Mouse (Mus musculus) CH12.LX (cell line): Measurements from ENCODE around the gene Slf1.
A peak's percentile ranks its signal among the peaks of the same experiment; 100 is the strongest.

ENCODE experiments used
- CTCF ChIP-seq, 2 experiments: IDR thresholded peaks in 1 of 2; conservative IDR thresholded peaks in 1 of 2; 2 replicates each; pipeline ENCODE4 v1.5.1; 2011 to 2012; ENCODE audit warnings: low read depth in 2 of 2, low read length in 2 of 2, improper control_type of control experiment in 1 of 2, inconsistent platforms in 1 of 2, mild to moderate bottlenecking in 1 of 2, moderate library complexity in 1 of 2
- ELF1 ChIP-seq: IDR thresholded peaks from 2 replicates; pipeline ENCODE4 v1.6.1; 2014; ENCODE audit warnings: low read depth, mild to moderate bottlenecking, inconsistent platforms, low read length, improper control_type of control experiment
- EP300 ChIP-seq: IDR thresholded peaks from 2 replicates; pipeline ENCODE4 v1.6.1; 2011; ENCODE audit warnings: low read length, improper control_type of control experiment
- ETS1 ChIP-seq: conservative IDR thresholded peaks from 2 replicates; pipeline ENCODE4 v1.6.1; 2012; ENCODE audit warnings: low read depth, mild to moderate bottlenecking, inconsistent platforms, low read length, improper control_type of control experiment, moderate library complexity
- GABPA ChIP-seq: IDR thresholded peaks from 2 replicates; pipeline ENCODE4 v1.6.1; 2012; ENCODE audit warnings: low read depth, low read length, improper control_type of control experiment, inconsistent platforms; ENCODE audit not compliant: insufficient replicate concordance
- HCFC1 ChIP-seq: IDR thresholded peaks from 2 replicates; pipeline ENCODE4 v1.6.1; 2012; ENCODE audit warnings: low read depth, mild to moderate bottlenecking, inconsistent platforms, low read length, improper control_type of control experiment
- JUN ChIP-seq: IDR thresholded peaks from 2 replicates; pipeline ENCODE4 v1.6.1; 2011; ENCODE audit warnings: low read depth, mild to moderate bottlenecking, low read length, improper control_type of control experiment, moderate library complexity; ENCODE audit not compliant: insufficient read depth
- MAZ ChIP-seq: IDR thresholded peaks from 2 replicates; pipeline ENCODE4 v1.6.1; 2012; ENCODE audit warnings: low read depth, mild to moderate bottlenecking, inconsistent platforms, low read length, improper control_type of control experiment, moderate library complexity
- MYC ChIP-seq: IDR thresholded peaks from 2 replicates; pipeline ENCODE4 v1.6.1; 2011; ENCODE audit warnings: low read depth, mild to moderate bottlenecking, improper control_type of control experiment, low read length
- POLR2A ChIP-seq: IDR thresholded peaks from 2 replicates; pipeline ENCODE4 v1.6.1; 2011; ENCODE audit warnings: low read depth, mild to moderate bottlenecking, improper control_type of control experiment, low read length

GRCm38 (mm10) chr13:77029594-77029993 is 105.7 kb downstream of the Slf1 start:
- TF ChIP-seq CTCF (conservative IDR thresholded peaks at IDR 0.05 in 1 of 2, IDR thresholded peaks at IDR 0.05 in 1 of 2; ENCODE audit: low read depth in 2 of 2, low read length in 2 of 2): no peak
- peak; percentile 21; the same call in 1 of the 2 replicates for TF ChIP-seq EP300
- no peak for TF ChIP-seq MYC
- no peak for TF ChIP-seq MAZ
- TF ChIP-seq ETS1: no peak
- no peak for TF ChIP-seq POLR2A
- no peak for TF ChIP-seq GABPA
- no peak for TF ChIP-seq ELF1
- TF ChIP-seq HCFC1: no peak
- TF ChIP-seq JUN: no peak
